Mouse (Mus musculus): ENCODE data around the gene Acp2.

Acp2 gene

DNA sequence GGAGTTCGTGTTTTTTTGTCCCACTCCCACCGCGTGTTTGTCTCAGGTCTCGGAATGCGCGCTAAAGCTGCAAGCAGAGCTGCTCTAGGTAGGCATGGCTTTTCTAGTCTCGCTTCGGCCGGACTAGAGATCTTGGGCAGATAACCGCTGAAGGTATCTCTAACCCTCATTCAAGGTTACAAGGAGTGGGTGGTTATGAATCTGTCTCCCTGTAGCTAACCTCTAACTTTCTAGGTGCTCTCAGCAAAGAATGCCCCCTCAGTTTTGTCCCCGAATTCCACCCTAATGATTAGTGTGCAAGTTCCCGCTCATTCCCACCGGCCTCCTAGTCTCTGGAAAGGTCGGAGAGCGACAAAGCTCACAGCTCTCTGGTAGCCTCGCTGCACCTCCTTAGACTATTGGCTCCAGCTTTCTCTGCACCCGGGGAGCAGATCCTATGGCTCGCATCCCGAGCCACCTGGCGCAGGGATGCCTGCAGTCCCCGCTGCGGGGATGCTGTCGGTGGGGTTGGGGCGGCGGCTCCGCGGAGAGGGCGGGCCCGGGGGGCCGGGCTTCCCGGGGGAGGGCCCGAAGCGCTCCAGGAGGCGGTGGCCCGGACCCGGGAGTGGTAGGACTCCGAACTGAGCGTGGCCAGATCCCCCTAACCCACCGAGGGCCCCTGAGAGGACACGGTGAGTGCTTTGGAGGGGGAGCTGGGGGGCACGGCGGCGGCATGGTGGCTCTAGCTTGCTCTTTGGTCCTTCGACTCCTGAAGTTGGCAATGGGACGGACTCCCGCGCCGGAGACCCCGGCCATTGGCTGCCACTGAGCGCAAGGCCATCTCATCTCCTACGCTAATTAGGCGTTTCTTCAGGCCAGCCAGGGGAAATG lies 53.8 kb downstream of the Acp2 start:
- peak; percentile 46 for DNase-seq (ENCODE audit: low read depth, low spot score)

DNA sequence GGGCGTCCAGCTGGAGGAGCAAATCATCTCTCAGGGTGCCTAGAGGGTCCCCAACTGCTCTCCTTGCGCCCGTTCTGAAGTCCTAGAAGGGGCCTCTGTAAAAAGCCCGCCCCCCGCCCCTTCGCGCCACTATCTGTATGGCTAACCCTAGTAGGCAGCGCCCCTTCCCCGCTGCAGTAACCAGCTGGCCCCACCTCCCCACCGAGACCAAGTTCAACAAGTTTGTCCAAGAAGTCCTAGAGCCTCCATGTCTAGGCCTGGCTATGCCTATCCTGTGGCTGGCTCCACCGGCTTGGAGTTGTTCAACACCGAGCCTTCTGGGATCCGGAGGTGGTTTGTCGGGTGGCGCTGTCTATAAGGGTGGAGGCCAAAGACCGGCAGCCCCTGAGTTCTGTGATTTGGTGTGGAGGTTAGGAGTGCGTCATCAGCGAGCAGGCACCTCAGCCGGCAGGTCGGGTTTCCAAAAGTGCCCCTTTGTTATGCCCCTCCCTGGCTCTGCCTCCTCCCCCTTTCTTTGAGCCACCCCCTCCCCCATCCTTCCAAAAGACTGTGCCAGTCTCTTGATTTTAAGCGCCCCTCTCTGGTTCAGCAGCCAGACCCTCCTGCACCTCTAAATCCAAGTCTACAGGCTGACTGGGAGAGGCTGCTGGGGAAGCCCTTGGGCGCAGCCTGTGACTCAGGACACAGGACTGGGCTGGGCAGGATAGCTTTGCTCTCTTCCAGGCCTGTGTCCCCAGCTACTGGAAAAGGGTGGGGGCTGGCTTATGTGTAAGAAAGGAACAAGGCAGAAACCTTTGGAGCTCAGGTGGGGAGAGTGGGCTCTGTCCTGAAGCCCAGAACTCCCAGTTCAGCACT lies 54.7 kb downstream of the Acp2 start:
- peak; percentile 54 for DNase-seq (ENCODE audit: low read depth, low spot score)

DNA sequence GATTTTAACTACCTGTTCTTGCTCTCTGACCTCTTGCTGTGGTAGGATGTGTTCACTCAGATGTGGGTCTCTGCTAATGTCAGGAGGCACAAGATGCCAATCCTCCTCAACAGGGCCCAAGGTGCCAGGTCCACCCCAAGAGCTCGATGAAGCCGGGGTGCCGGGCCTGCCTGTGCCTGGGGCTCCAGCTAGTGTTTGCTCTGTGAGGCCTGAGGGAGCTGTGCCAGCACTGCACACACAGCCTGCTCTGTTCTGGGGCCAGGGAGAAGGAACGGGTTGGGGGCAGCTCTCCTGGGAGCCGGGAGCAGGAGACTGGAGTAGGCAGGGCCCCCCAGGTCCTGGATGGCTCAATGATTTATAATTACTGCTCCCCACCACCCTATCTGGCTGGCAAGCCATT lies 55.4 kb downstream of the Acp2 start:
- no peak for DNase-seq (ENCODE audit: low read depth, low spot score)

DNA sequence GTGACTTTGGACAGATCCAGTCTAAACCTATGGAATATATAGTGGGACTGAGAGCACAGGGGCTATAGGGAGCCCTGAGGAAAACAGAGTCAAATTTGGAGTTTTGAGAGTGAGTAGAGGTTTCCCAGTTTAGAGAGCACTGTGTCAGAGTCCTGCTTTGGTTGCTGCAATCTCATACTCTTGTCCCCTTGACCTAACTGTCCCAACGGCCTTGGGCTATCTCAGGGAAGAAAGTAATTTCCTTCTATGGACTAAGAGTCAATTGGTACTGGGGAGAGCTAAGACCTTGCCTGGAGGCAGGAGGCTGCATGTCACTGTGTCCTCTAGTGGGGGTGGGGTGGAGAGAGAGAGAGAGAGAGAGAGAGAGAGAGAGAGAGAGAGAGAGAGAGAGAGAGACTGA lies 56.1 kb downstream of the Acp2 start:
- no peak for DNase-seq (ENCODE audit: low read depth, low spot score)

DNA sequence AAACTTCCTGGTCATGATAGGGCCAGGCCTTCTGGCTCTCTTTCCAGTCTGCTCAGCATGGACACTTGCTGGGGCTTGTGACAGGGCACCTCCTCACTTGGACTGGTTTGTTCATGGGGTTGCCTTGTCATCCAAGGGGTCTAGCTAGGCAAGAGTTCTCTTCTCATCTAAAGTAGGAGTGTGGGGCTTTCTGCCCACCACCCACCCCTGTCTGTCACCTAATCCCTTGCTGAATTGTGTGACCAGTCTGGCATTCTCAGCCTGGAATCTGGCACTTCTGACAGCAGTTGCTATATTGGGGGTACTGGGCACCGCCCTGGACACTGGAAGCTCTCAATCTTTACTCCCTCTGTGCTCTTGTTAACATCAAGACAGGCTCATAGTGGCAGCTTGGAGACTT lies 56.8 kb downstream of the Acp2 start:
- DNase-seq (ENCODE audit: low read depth, low spot score): no peak
